ENCODE assay signal across 10 mouse cellular contexts in genomic region chr4:150403941-150404340, GRCm38 (mm10).
DNase-seq lines count a peak whose midpoint lies in the region; ATAC-seq and TF ChIP-seq lines count a peak whose summit lies in the region.
"Had no signal": no experiment of that assay in that cellular context is flagged by ENCODE, and none has a peak within 500 bp of the region (broad histone marks: within the 10 kb centered on the region; RNA-seq: fewer than 3 reads in every experiment).

No protein-coding gene starts in this region.

- no peak overlapping the region for H3K9ac ChIP-seq in kidney, postnatal 0 days (ENCODE audit: low read depth, low read length)
- H3K9ac ChIP-seq in heart, embryonic 11.5 days (ENCODE audit: low read depth, low read length), result no peak overlapping the region
- no peak overlapping the region for H3K9ac ChIP-seq in midbrain, embryonic 15.5 days

- no peak overlapping the region for H3K4me2 ChIP-seq in kidney, postnatal 0 days (ENCODE audit: low read length)
- no peak overlapping the region for H3K4me2 ChIP-seq in heart, embryonic 11.5 days
- no peak overlapping the region for H3K4me2 ChIP-seq in midbrain, embryonic 15.5 days

- WGBS in kidney, postnatal 0 days, result 50% methylated on average over 11 of the region's 11 CpGs
- 49% methylated on average over 11 of the region's 11 CpGs for WGBS in heart, embryonic 11.5 days (ENCODE audit: insufficient replicate concordance)
- 42% methylated on average over 11 of the region's 11 CpGs for WGBS in midbrain, embryonic 15.5 days

- no peak for ATAC-seq in kidney, postnatal 0 days (replicated peaks; ENCODE audit: low FRiP score, low read depth)
- no peak for ATAC-seq in heart, embryonic 11.5 days (replicated peaks; ENCODE audit: insufficient number of reproducible peaks, low FRiP score, low TSS enrichment)
- no peak for ATAC-seq in midbrain, embryonic 15.5 days (replicated peaks)
- ATAC-seq in megakaryocyte progenitor cell, adult 5-6 weeks (replicated peaks; ENCODE audit: poor library complexity), result no peak

- H3K9me3 ChIP-seq in kidney, postnatal 0 days (replicated peaks; ENCODE audit: low read length), result no peaks in the 10 kb centered on the region
- H3K9me3 ChIP-seq in heart, embryonic 11.5 days (replicated peaks; ENCODE audit: control insufficient read depth, low read length), result no peaks in the 10 kb centered on the region
- no peaks in the 10 kb centered on the region for H3K9me3 ChIP-seq in midbrain, embryonic 15.5 days
- H3K9me3 ChIP-seq: G1E had no signal

- DNase-seq in kidney, postnatal 0 days (ENCODE audit: low spot score), result no peak
- DNase-seq in kidney, postnatal 4 days, result no peak
- DNase-seq in embryo, embryonic 10.5 days (ENCODE audit: low spot score), result peak; percentile 46
- DNase-seq in urinary bladder, postnatal 36 days (ENCODE audit: low spot score in 2 of 2), result no peak
- DNase-seq: adrenal gland, postnatal 25 days; kidney, adult 8-10 months had no signal

- no peaks in the 10 kb centered on the region for H3K27me3 ChIP-seq in kidney, postnatal 0 days (ENCODE audit: insufficient read depth, low read length)
- no peaks in the 10 kb centered on the region for H3K27me3 ChIP-seq in heart, embryonic 11.5 days (ENCODE audit: control insufficient read depth, insufficient read depth, low read length)
- H3K27me3 ChIP-seq in midbrain, embryonic 15.5 days (replicated peaks), result no peaks in the 10 kb centered on the region

- H3K36me3 ChIP-seq in kidney, postnatal 0 days (ENCODE audit: insufficient read depth, low read length), result 0 out of 2 replicates have a peak, but pooled peaks cover 3% of the 10 kb centered on the region
- no peaks in the 10 kb centered on the region for H3K36me3 ChIP-seq in heart, embryonic 11.5 days (ENCODE audit: control insufficient read depth, insufficient read depth, low read length)
- H3K36me3 ChIP-seq in midbrain, embryonic 15.5 days (replicated peaks), result no peaks in the 10 kb centered on the region

- no peak for TF ChIP-seq CTCF in kidney, postnatal 0 days (IDR thresholded peaks at IDR 0.05; ENCODE audit: low read depth)

- peaks cover 40% of the 10 kb centered on the region for H3K4me1 ChIP-seq in kidney, postnatal 0 days (replicated peaks; ENCODE audit: insufficient read depth, low read length)
- H3K4me1 ChIP-seq in heart, embryonic 11.5 days (ENCODE audit: control insufficient read depth, insufficient read depth, low read length), result peaks cover 71% of the 10 kb centered on the region
- peaks cover 69% of the 10 kb centered on the region for H3K4me1 ChIP-seq in midbrain, embryonic 15.5 days

- H3K4me3 ChIP-seq in kidney, postnatal 0 days (replicated peaks; ENCODE audit: low read depth, low read length), result no peak overlapping the region
- H3K4me3 ChIP-seq in heart, embryonic 11.5 days (ENCODE audit: low read depth, low read length), result no peak overlapping the region
- H3K4me3 ChIP-seq in midbrain, embryonic 15.5 days, result no peak overlapping the region

- H3K27ac ChIP-seq in kidney, postnatal 0 days, result 0 out of 2 replicates have a peak overlapping the region, but pooled peaks have one; percentile 6
- 0 out of 2 replicates have a peak overlapping the region, but pooled peaks have one; percentile 1 for H3K27ac ChIP-seq in heart, embryonic 11.5 days (ENCODE audit: low read depth, low read length)
- peak overlapping the region; percentile 69 for H3K27ac ChIP-seq in midbrain, embryonic 15.5 days

Comparison
In these comparisons a context has a peak if more than half of its experiments do, and no peak if none do; other contexts are left out.
1. H3K27ac ChIP-seq: peak in every context shown above with its lines; median percentile 69 in midbrain, embryonic 15.5 days; 6 in kidney, postnatal 0 days; 1 in heart, embryonic 11.5 days.